Mouse (Mus musculus): ENCODE measurements around the gene Cfap161. TPM values are rescaled to one million over a fixed set of nuclear protein-coding genes. Genes with fewer than 3 reads are reported as not detected.

The Cfap161 gene
- polyA plus RNA-seq, 1 experiment, result 0.08 TPM

DNA sequence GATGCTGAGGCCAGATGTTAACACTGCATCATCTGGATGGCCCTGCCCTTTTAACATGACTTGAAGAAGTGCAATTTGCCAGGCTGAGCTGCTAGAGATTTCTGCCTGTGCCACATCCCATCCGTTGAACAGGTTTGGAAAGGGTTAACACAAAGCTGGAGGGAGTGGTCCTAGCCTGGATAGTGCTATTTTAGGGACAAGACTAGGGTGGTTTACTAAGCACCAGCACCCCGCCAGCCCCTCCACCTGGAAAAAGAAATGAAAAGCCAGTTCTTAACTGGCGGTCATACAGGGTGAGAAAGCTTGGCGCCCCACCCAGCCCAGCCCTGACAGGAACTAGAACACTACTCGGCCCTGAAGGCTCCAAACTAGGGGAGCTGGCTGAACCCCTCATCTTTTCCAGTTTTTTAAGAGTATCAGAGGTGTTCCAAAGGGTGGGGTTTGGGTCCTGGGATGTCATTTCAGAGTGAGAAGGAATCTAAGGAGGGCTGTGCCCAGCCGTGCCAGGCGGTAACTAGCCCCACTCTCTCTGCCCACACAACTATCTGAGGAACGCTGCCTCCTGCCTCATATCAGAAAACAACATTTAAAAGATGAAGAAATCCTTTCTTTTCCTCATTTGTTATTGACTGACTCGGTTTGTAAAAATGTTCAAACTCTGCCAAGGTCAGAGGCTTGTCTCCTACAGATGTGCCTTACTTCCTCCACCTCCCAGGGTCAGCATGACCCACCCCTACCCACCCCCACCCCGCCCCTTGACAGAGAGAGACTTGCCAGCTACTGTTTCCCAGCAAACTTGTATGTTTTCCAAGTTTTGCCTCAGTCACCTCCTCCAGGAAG is 55.8 kb downstream of the Cfap161 start:
- Histone ChIP-seq H3K36me3 (ENCODE audit: control insufficient read depth, insufficient read depth) (no peaks in the 10 kb centered on the region), H3K4me3 (no peak overlapping the region), H3K27me3 (ENCODE audit: control insufficient read depth, insufficient read depth, insufficient read length) (no peaks in the 10 kb centered on the region), H3ac (ENCODE audit: control insufficient read depth, insufficient read length) (no peak overlapping the region), H3K79me2 (ENCODE audit: control insufficient read depth, insufficient read depth) (no peaks in the 10 kb centered on the region), H3K4me2 (ENCODE audit: low read depth) (no peak overlapping the region)
- TF ChIP-seq CEBPB (IDR thresholded peaks at IDR 0.05; ENCODE audit: insufficient read depth, poor library complexity, severe bottlenecking), result no peak
- TF ChIP-seq POLR2A (IDR thresholded peaks at IDR 0.05; ENCODE audit: insufficient read length, low read depth), result no peak
- TF ChIP-seq USF1 (IDR thresholded peaks at IDR 0.05; ENCODE audit: low read depth), result no peak
- TF ChIP-seq TCF12 (IDR thresholded peaks at IDR 0.05; ENCODE audit: insufficient read depth, poor library complexity, severe bottlenecking), result no peak

DNA sequence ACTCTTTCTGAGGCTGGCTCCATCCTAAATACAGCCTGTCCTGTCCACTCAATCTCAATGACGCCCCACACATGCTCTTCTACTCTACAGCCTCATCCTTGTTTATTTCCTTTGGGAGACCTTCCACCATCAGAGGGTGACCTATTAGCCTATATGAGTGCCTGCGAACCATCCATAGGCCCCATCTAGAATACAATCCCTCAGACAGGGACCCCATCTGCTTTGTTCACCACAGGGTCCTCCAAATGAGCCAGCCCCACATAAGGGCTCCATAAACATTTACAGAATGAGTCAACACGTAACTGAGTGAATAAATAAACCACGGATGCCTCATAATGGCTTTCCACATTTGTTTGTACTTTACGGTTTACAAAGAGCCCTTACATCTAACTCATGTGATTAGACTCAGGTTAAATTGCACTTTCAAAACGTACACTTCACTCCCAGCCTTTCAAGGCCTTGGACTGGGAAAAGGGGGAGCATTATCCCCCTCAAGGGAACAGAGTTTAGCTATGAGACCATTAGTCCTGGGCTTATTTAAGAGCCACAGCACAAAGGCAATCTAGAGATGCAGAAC is 56.7 kb downstream of the Cfap161 start:
- no peak overlapping the region for H3ac ChIP-seq (ENCODE audit: control insufficient read depth, insufficient read length)
- H3K4me2 ChIP-seq (ENCODE audit: low read depth), result no peak overlapping the region
- no peaks in the 10 kb centered on the region for H3K27me3 ChIP-seq (ENCODE audit: control insufficient read depth, insufficient read depth, insufficient read length)
- no peak for TF ChIP-seq MAX (IDR thresholded peaks at IDR 0.05; ENCODE audit: low read depth)
- no peak for TF ChIP-seq E2F4 (IDR thresholded peaks at IDR 0.05; ENCODE audit: insufficient read depth)
- TF ChIP-seq CEBPB (IDR thresholded peaks at IDR 0.05; ENCODE audit: insufficient read depth, poor library complexity, severe bottlenecking), result no peak
- no peak for TF ChIP-seq MYOG (IDR thresholded peaks at IDR 0.05; ENCODE audit: control insufficient read depth in 1 of 3, insufficient read depth in 1 of 3, insufficient read length in 2 of 3, low read depth in 2 of 3)
- H3K36me3 ChIP-seq (ENCODE audit: control insufficient read depth, insufficient read depth), result no peaks in the 10 kb centered on the region
- no peak overlapping the region for H3K4me3 ChIP-seq
- H3K79me2 ChIP-seq (ENCODE audit: control insufficient read depth, insufficient read depth), result no peaks in the 10 kb centered on the region

DNA sequence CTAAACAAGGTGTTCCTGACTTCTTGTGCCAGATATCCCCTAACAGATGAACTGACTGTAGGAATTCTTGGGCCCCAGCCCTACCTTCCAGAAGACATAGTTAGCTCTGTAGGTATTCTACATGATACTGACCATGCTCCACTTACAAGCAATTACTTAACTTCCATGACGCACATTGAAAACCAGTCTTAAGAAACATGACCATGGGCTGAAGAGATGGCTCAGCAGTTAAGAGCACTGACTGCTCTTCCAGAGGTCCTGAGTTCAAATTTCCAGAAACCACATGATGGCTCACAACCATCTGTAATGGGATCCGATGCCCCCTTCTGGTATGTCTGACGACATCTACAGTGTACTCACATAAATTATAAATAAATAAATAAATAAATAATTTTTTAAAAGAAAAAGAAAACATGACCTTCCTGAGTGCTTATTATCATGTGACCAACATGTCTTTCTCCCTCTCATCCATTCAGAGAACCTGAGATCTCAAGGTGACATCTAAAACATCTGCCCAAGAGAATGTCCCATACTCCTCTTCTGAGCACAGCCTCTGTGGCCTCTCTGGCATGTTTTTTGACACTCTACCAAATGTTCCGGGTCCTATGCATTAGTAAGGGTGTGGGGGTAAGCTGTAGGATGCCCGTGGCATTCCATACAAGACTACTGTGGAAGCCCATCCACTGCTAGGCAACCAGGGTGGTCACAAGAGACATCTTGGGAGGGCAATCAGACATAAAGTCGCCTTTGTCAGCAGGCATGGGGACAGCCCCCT is 58.2 kb downstream of the Cfap161 start:
- H3K79me2 ChIP-seq (ENCODE audit: control insufficient read depth, insufficient read depth), result no peaks in the 10 kb centered on the region
- H3K27me3 ChIP-seq (ENCODE audit: control insufficient read depth, insufficient read depth, insufficient read length), result no peaks in the 10 kb centered on the region
- H3K36me3 ChIP-seq (ENCODE audit: control insufficient read depth, insufficient read depth), result no peaks in the 10 kb centered on the region
- H3K4me2 ChIP-seq (ENCODE audit: low read depth), result no peak overlapping the region
- H3ac ChIP-seq (ENCODE audit: control insufficient read depth, insufficient read length), result no peak overlapping the region
- TF ChIP-seq E2F4 (IDR thresholded peaks at IDR 0.05; ENCODE audit: insufficient read depth) (no peak), CEBPB (IDR thresholded peaks at IDR 0.05; ENCODE audit: insufficient read depth, poor library complexity, severe bottlenecking) (no peak), POLR2AphosphoS2 (IDR thresholded peaks at IDR 0.05; ENCODE audit: insufficient read length, low read depth) (no peak), REST (IDR thresholded peaks at IDR 0.05; ENCODE audit: insufficient read depth, insufficient read length) (no peak), POLR2A (IDR thresholded peaks at IDR 0.05; ENCODE audit: insufficient read length, low read depth) (no peak), TCF12 (IDR thresholded peaks at IDR 0.05; ENCODE audit: insufficient read depth, poor library complexity, severe bottlenecking) (no peak), TCF3 (IDR thresholded peaks at IDR 0.05; ENCODE audit: insufficient read length, low read depth) (no peak), SRF (IDR thresholded peaks at IDR 0.05; ENCODE audit: control insufficient read depth, insufficient read length, low read depth) (no peak), MYOD1 (IDR thresholded peaks at IDR 0.05; ENCODE audit: control insufficient read depth in 1 of 3, insufficient read length in 2 of 3, low read depth in 2 of 3) (no peak), MAX (IDR thresholded peaks at IDR 0.05; ENCODE audit: low read depth) (no peak), MYOG (IDR thresholded peaks at IDR 0.05; ENCODE audit: control insufficient read depth in 1 of 3, insufficient read depth in 1 of 3, insufficient read length in 2 of 3, low read depth in 2 of 3) (no peak), USF1 (IDR thresholded peaks at IDR 0.05; ENCODE audit: low read depth) (no peak)
- no peak overlapping the region for H3K4me3 ChIP-seq

DNA sequence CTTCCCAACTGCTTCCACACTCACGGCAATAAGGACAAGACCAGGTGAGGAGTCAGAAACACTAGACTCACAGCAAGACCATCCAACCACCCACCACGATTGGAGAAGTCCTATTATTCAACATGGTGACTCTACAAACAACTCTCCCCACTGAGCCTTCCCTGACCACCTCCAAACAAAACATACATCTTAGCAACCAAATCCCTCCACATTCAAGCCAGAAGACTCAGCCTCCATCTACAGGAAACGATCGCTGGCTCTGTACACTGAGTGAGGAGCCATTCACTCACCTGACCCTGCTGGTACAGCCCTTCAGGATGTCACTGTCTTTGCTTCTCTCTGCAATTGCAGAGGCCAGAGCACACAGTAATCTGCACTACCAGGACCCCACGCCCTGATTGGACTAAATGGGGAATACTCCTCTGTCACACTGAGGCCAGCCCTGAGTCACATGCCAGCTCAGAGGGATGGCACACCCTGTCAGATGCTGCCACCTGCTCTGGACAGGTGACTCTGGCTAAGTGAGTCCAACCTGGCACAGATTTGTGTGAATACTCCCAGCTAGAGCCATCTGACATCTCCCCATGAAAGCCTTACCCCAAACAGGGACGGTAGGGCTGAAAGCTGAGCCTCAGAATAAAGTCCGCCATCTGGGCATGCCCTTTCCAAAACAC is 59.4 kb downstream of the Cfap161 start:
- no peaks in the 10 kb centered on the region for H3K36me3 ChIP-seq (ENCODE audit: control insufficient read depth, insufficient read depth)
- no peak overlapping the region for H3K4me3 ChIP-seq
- no peak overlapping the region for H3K4me2 ChIP-seq (ENCODE audit: low read depth)
- H3ac ChIP-seq (ENCODE audit: control insufficient read depth, insufficient read length), result no peak overlapping the region
- TF ChIP-seq MYOD1 (IDR thresholded peaks at IDR 0.05; ENCODE audit: control insufficient read depth in 1 of 3, insufficient read length in 2 of 3, low read depth in 2 of 3) (no peak), TCF3 (IDR thresholded peaks at IDR 0.05; ENCODE audit: insufficient read length, low read depth) (no peak), MYOG (IDR thresholded peaks at IDR 0.05; ENCODE audit: control insufficient read depth in 1 of 3, insufficient read depth in 1 of 3, insufficient read length in 2 of 3, low read depth in 2 of 3) (no peak), REST (IDR thresholded peaks at IDR 0.05; ENCODE audit: insufficient read depth, insufficient read length) (no peak), CEBPB (IDR thresholded peaks at IDR 0.05; ENCODE audit: insufficient read depth, poor library complexity, severe bottlenecking) (no peak), POLR2A (IDR thresholded peaks at IDR 0.05; ENCODE audit: insufficient read length, low read depth) (no peak), MAX (IDR thresholded peaks at IDR 0.05; ENCODE audit: low read depth) (no peak), TCF12 (IDR thresholded peaks at IDR 0.05; ENCODE audit: insufficient read depth, poor library complexity, severe bottlenecking) (no peak), POLR2AphosphoS2 (IDR thresholded peaks at IDR 0.05; ENCODE audit: insufficient read length, low read depth) (no peak), E2F4 (IDR thresholded peaks at IDR 0.05; ENCODE audit: insufficient read depth) (no peak)
- no peaks in the 10 kb centered on the region for H3K27me3 ChIP-seq (ENCODE audit: control insufficient read depth, insufficient read depth, insufficient read length)
- no peaks in the 10 kb centered on the region for H3K79me2 ChIP-seq (ENCODE audit: control insufficient read depth, insufficient read depth)

Measured in myocyte (in vitro differentiated cells).